Mouse (Mus musculus): ENCODE measurements around the gene Txndc2.

DNA sequence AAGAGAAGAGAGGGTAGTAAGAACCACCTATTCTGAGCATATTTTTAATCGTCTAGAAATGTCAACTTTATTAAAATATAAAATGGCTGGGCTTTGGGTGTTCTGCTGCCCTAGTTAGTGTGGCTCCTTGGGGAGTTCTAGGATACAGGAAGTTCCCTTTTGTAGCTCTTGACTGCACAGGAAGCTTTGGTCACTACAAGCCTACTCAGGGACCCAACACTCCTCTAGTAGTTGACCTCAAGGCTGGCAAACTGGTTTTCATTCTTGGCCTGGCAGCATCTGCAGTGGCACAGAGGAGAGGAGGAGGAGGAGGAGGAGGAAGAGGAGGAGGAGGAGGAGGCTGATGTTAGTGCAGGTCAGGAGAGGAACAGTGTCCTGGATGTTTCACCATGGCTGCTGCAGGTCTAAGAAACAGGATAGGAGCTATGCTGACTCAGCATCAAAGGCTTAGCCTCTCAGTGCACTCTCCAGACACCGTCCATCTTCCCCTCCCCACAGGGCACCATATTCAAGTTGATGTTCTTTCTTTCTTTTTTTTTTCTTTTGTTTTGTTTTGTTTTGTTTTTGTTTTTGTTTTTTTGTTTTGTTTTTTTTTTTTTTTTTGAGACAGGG, 38.9 kb upstream of the Txndc2 start:
- TF ChIP-seq CTCF (IDR thresholded peaks at IDR 0.05; ENCODE audit: low read depth) (no peak), EP300 (IDR thresholded peaks at IDR 0.05; ENCODE audit: low read depth) (no peak)

All from heart, postnatal 0 days (tissue).